Mouse (Mus musculus): ENCODE measurements around the gene D17Wsu92e. TPM values are rescaled to one million over a fixed set of nuclear protein-coding genes. Genes with fewer than 3 reads are reported as not detected.

D17Wsu92e gene
- total RNA-seq, 1 experiment from 2014 or later, result 76.8 TPM

GRCm38 (mm10) chr17:27823142-27823905 is 2.9 kb upstream of the D17Wsu92e start:
- ATAC-seq (ENCODE audit: extremely low read depth, insufficient number of reproducible peaks, low FRiP score, poor library complexity, severe bottlenecking), result no peak

- ATAC-seq (ENCODE audit: extremely low read depth, insufficient number of reproducible peaks, low FRiP score, poor library complexity, severe bottlenecking), result no peak
Measured at GRCm38 (mm10) chr17:27821407-27822338, 1.2 kb upstream of the D17Wsu92e start.

GRCm38 (mm10) chr17:27819971-27820567 is 379 bp downstream of the D17Wsu92e start:
- ATAC-seq (ENCODE audit: extremely low read depth, insufficient number of reproducible peaks, low FRiP score, poor library complexity, severe bottlenecking), result no peak

GRCm38 (mm10) chr17:27819521-27819970 is 902 bp downstream of the D17Wsu92e start:
- ATAC-seq (ENCODE audit: extremely low read depth, insufficient number of reproducible peaks, low FRiP score, poor library complexity, severe bottlenecking), result no peak

- ATAC-seq (ENCODE audit: extremely low read depth, insufficient number of reproducible peaks, low FRiP score, poor library complexity, severe bottlenecking), result no peak
Measured at GRCm38 (mm10) chr17:27819011-27819410, 1.4 kb downstream of the D17Wsu92e start.

GRCm38 (mm10) chr17:27814606-27815005 is 5.8 kb downstream of the D17Wsu92e start:
- ATAC-seq (ENCODE audit: extremely low read depth, insufficient number of reproducible peaks, low FRiP score, poor library complexity, severe bottlenecking), result 0 out of 2 replicates have a peak, but pooled peaks have one; percentile 30

- no peak for ATAC-seq (ENCODE audit: extremely low read depth, insufficient number of reproducible peaks, low FRiP score, poor library complexity, severe bottlenecking)
Measured at GRCm38 (mm10) chr17:27811980-27812379, 8.5 kb downstream of the D17Wsu92e start.

GRCm38 (mm10) chr17:27810569-27811331 is 9.7 kb downstream of the D17Wsu92e start:
- no peak for ATAC-seq (ENCODE audit: extremely low read depth, insufficient number of reproducible peaks, low FRiP score, poor library complexity, severe bottlenecking)

GRCm38 (mm10) chr17:27807542-27808078 is 12.8 kb downstream of the D17Wsu92e start:
- ATAC-seq (ENCODE audit: extremely low read depth, insufficient number of reproducible peaks, low FRiP score, poor library complexity, severe bottlenecking), result no peak

- ATAC-seq (ENCODE audit: extremely low read depth, insufficient number of reproducible peaks, low FRiP score, poor library complexity, severe bottlenecking), result no peak
Measured at GRCm38 (mm10) chr17:27804803-27805770, 15.4 kb downstream of the D17Wsu92e start.

- no peak for ATAC-seq (ENCODE audit: extremely low read depth, insufficient number of reproducible peaks, low FRiP score, poor library complexity, severe bottlenecking)
Measured at GRCm38 (mm10) chr17:27804156-27804690, 16.2 kb downstream of the D17Wsu92e start.

GRCm38 (mm10) chr17:27803752-27804151 is 16.7 kb downstream of the D17Wsu92e start:
- no peak for ATAC-seq (ENCODE audit: extremely low read depth, insufficient number of reproducible peaks, low FRiP score, poor library complexity, severe bottlenecking)

- ATAC-seq (ENCODE audit: extremely low read depth, insufficient number of reproducible peaks, low FRiP score, poor library complexity, severe bottlenecking), result no peak
Measured at GRCm38 (mm10) chr17:27800710-27801648, 19.5 kb downstream of the D17Wsu92e start.

- ATAC-seq (ENCODE audit: extremely low read depth, insufficient number of reproducible peaks, low FRiP score, poor library complexity, severe bottlenecking), result 0 out of 2 replicates have a peak, but pooled peaks have one; percentile 51
Measured at GRCm38 (mm10) chr17:27799771-27800584, 20.5 kb downstream of the D17Wsu92e start.

GRCm38 (mm10) chr17:27797341-27797872 is 23.0 kb downstream of the D17Wsu92e start:
- no peak for ATAC-seq (ENCODE audit: extremely low read depth, insufficient number of reproducible peaks, low FRiP score, poor library complexity, severe bottlenecking)
